Mouse (Mus musculus): Measurements from ENCODE around the gene Ugt1a6a.
"Not testable (repeated sequence)": the region's sequence is repeated elsewhere in the genome, so short reads cannot be mapped to it uniquely, and the experiment has no call there.

Ugt1a6a gene

GRCm38 (mm10) chr1:88135229-88135904 is 758 bp downstream of the Ugt1a6a start:
- not testable (repeated sequence) for DNase-seq (ENCODE audit: low read depth, low spot score)

GRCm38 (mm10) chr1:88136646-88137045 is 2.0 kb downstream of the Ugt1a6a start:
- DNase-seq (ENCODE audit: low read depth, low spot score) = no peak

- DNase-seq (ENCODE audit: low read depth, low spot score) = no peak
Measured at GRCm38 (mm10) chr1:88137264-88137663, 2.7 kb downstream of the Ugt1a6a start.

GRCm38 (mm10) chr1:88138145-88138544 is 3.5 kb downstream of the Ugt1a6a start:
- no peak for DNase-seq (ENCODE audit: low read depth, low spot score)

- DNase-seq (ENCODE audit: low read depth, low spot score) = not testable (repeated sequence)
Measured at GRCm38 (mm10) chr1:88140492-88140891, 5.9 kb downstream of the Ugt1a6a start.

- DNase-seq (ENCODE audit: low read depth, low spot score) = not testable (repeated sequence)
Measured at GRCm38 (mm10) chr1:88143966-88144675, 9.5 kb downstream of the Ugt1a6a start.

GRCm38 (mm10) chr1:88145278-88145677 is 10.7 kb downstream of the Ugt1a6a start:
- not testable (repeated sequence) for DNase-seq (ENCODE audit: low read depth, low spot score)

GRCm38 (mm10) chr1:88150133-88150532 is 15.5 kb downstream of the Ugt1a6a start:
- not testable (repeated sequence) for DNase-seq (ENCODE audit: low read depth, low spot score)

- no peak for DNase-seq (ENCODE audit: low read depth, low spot score)
Measured at GRCm38 (mm10) chr1:88158430-88158829, 23.8 kb downstream of the Ugt1a6a start.

- DNase-seq (ENCODE audit: low read depth, low spot score) = no peak
Measured at GRCm38 (mm10) chr1:88165711-88166110, 31.1 kb downstream of the Ugt1a6a start, which contains the start of gene Ugt1a5. Gene Ugt1a5, plus strand, starts transcription at chr1:88166012.

- DNase-seq (ENCODE audit: low read depth, low spot score) = not testable (repeated sequence)
Measured at GRCm38 (mm10) chr1:88172190-88172589, 37.6 kb downstream of the Ugt1a6a start.

- DNase-seq (ENCODE audit: low read depth, low spot score) = no peak
Measured at GRCm38 (mm10) chr1:88179657-88180056, 45.0 kb downstream of the Ugt1a6a start.

- no peak for DNase-seq (ENCODE audit: low read depth, low spot score)
Measured at GRCm38 (mm10) chr1:88186325-88186935, 51.8 kb downstream of the Ugt1a6a start.

GRCm38 (mm10) chr1:88192136-88192535 is 57.5 kb downstream of the Ugt1a6a start:
- no peak for DNase-seq (ENCODE audit: low read depth, low spot score)

- DNase-seq (ENCODE audit: low read depth, low spot score) = no peak
Measured at GRCm38 (mm10) chr1:88195687-88196086, 61.1 kb downstream of the Ugt1a6a start.

GRCm38 (mm10) chr1:88197443-88197842 is 62.8 kb downstream of the Ugt1a6a start:
- no peak for DNase-seq (ENCODE audit: low read depth, low spot score)

- DNase-seq (ENCODE audit: low read depth, low spot score) = no peak
Measured at GRCm38 (mm10) chr1:88199996-88200395, 65.4 kb downstream of the Ugt1a6a start.

- no peak for DNase-seq (ENCODE audit: low read depth, low spot score)
Measured at GRCm38 (mm10) chr1:88200456-88200855, 65.8 kb downstream of the Ugt1a6a start, which contains the start of gene Ugt1a2. Gene Ugt1a2, plus strand, starts transcription at chr1:88200601.

- peak; percentile 73 for DNase-seq (ENCODE audit: low read depth, low spot score)
Measured at GRCm38 (mm10) chr1:88205294-88205922, 70.8 kb downstream of the Ugt1a6a start, which contains the start of gene Dnajb3. Gene Dnajb3, minus strand, starts transcription at chr1:88205782.

GRCm38 (mm10) chr1:88206843-88207479 is 72.4 kb downstream of the Ugt1a6a start:
- no peak for DNase-seq (ENCODE audit: low read depth, low spot score)

- no peak for DNase-seq (ENCODE audit: low read depth, low spot score)
Measured at GRCm38 (mm10) chr1:88211812-88212211, 77.2 kb downstream of the Ugt1a6a start, which contains the start of gene Ugt1a1. Gene Ugt1a1, plus strand, starts transcription at chr1:88211959.
